Mouse (Mus musculus): ENCODE measurements around the gene Ago4.

DNA sequence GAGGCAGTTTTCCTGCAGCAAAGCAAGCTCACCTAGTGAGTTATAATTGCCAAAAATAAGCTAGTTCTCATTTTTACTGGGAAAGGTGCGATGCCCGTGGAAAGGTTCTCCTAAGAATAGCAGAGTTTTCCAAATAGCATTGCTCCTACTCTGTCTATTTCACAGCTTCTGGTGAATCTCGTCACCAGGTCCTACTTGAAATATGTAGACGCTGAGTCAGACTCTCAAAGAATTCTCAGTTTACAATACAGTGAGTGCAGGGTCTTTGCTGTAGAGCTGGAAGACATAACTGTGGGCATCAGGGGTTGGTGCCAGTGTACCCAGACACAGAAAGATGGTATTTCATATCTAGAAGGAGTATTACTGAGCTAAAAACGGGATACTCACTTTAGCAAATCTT lies 22.3 kb downstream of the Ago4 start:
- TF ChIP-seq POLR2A (IDR thresholded peaks at IDR 0.05; ENCODE audit: low read depth, low read length) = no peak
- no peak for TF ChIP-seq CTCF (conservative IDR thresholded peaks at IDR 0.05; ENCODE audit: insufficient read depth, insufficient read length, low read depth, low read length)
